ENCODE assay signal across 10 mouse cellular contexts in the genomic region with DNA sequence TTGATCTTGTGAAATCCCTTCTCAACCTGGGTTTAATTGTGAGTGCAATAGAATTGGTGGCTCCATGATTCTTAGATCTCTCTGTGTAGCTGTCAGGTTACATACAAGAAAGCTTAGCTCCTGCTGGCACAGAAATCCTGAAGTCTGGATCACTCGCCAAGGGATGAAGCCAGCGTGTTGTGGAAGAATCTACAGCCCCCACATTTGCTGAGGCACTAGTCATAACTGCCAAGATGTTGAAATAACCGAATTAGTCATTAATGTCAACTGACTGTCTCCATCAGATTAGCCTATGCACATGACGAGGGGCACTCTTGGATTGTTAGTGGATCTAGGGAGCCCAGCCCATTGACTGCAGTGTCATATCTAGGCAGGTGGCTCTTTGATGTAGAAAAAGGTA.
DNase-seq lines count a peak whose midpoint lies in the region; ATAC-seq and TF ChIP-seq lines count a peak whose summit lies in the region.
"Had no signal": no experiment of that assay in that cellular context is flagged by ENCODE, and none has a peak within 500 bp of the region (broad histone marks: within the 10 kb centered on the region; RNA-seq: fewer than 3 reads in every experiment).

No protein-coding gene starts in this region.

- no peak overlapping the region for H3K4me3 ChIP-seq in gastrocnemius, adult 2 months
- H3K4me3 ChIP-seq in embryonic facial prominence, embryonic 14.5 days (ENCODE audit: low read depth, low read length): no peak overlapping the region
- H3K4me3 ChIP-seq: neural tube, embryonic 13.5 days had no signal

- H3K9ac ChIP-seq in embryonic facial prominence, embryonic 14.5 days (ENCODE audit: low read depth, low read length): no peak overlapping the region
- H3K9ac ChIP-seq: neural tube, embryonic 13.5 days had no signal

- no peaks in the 10 kb centered on the region for H3K9me3 ChIP-seq in embryonic facial prominence, embryonic 14.5 days (ENCODE audit: control insufficient read depth, low read length)
- H3K9me3 ChIP-seq: neural tube, embryonic 13.5 days had no signal

- peaks cover 17% of the 10 kb centered on the region; the same call in 1 of the 2 replicates for H3K4me1 ChIP-seq in embryonic facial prominence, embryonic 14.5 days (ENCODE audit: control insufficient read depth, insufficient read depth, low read length)
- H3K4me1 ChIP-seq: neural tube, embryonic 13.5 days had no signal

- intact Hi-C loops in gastrocnemius, adult 2 months (cut with DNase I): no loop called here
- intact Hi-C loops in gastrocnemius, postnatal 36 days (cut with DNase I): no loop called here

- peak; percentile 58 for DNase-seq in gastrocnemius, adult 2 months
- no peak for DNase-seq in gastrocnemius, postnatal 36 days
- DNase-seq in right cerebral cortex, adult 18-20 months: peak; percentile 11
- DNase-seq in right cerebral cortex, postnatal 4 days: no peak
- peak; percentile 69 for DNase-seq in embryonic facial prominence, embryonic 14.5 days (ENCODE audit: low spot score)
- DNase-seq in right cerebral cortex, postnatal 25 days: peak; percentile 8
- DNase-seq in retina, embryonic 14.5 days (ENCODE audit: low spot score): no peak
- DNase-seq: kidney, adult 11 months; thymus, postnatal 36 days had no signal

- H3K36me3 ChIP-seq in embryonic facial prominence, embryonic 14.5 days (ENCODE audit: control insufficient read depth, insufficient read depth, low read length): no peaks in the 10 kb centered on the region
- H3K36me3 ChIP-seq: neural tube, embryonic 13.5 days had no signal

- ATAC-seq in embryonic facial prominence, embryonic 14.5 days (ENCODE audit: low read depth): no peak

- WGBS in embryonic facial prominence, embryonic 14.5 days: 32% methylated on average over 4 of the region's 4 CpGs

- H3K27me3 ChIP-seq in embryonic facial prominence, embryonic 14.5 days (replicated peaks; ENCODE audit: control insufficient read depth, insufficient read depth, low read length): no peaks in the 10 kb centered on the region
- H3K27me3 ChIP-seq: neural tube, embryonic 13.5 days had no signal

- H3K4me2 ChIP-seq in embryonic facial prominence, embryonic 14.5 days (ENCODE audit: low read depth, low read length): no peak overlapping the region
- H3K4me2 ChIP-seq: neural tube, embryonic 13.5 days had no signal

- TF ChIP-seq CTCF in gastrocnemius, adult 2 months (IDR thresholded peaks at IDR 0.05): no peak

- peak overlapping the region; percentile 28 for H3K27ac ChIP-seq in gastrocnemius, adult 2 months
- H3K27ac ChIP-seq in embryonic facial prominence, embryonic 14.5 days (replicated peaks; ENCODE audit: low read depth, low read length): no peak overlapping the region
- H3K27ac ChIP-seq: neural tube, embryonic 13.5 days had no signal

Comparison
In these comparisons a context has a peak if more than half of its experiments do, and no peak if none do; other contexts are left out.
1. DNase-seq: peak in gastrocnemius, adult 2 months (single experiment), right cerebral cortex, adult 18-20 months (single experiment), embryonic facial prominence, embryonic 14.5 days (single experiment) and right cerebral cortex, postnatal 25 days (single experiment); none in gastrocnemius, postnatal 36 days (0 of 2), right cerebral cortex, postnatal 4 days (single experiment) and retina, embryonic 14.5 days (single experiment).